Mouse (Mus musculus): ENCODE measurements around the gene Rapgef3.

DNA sequence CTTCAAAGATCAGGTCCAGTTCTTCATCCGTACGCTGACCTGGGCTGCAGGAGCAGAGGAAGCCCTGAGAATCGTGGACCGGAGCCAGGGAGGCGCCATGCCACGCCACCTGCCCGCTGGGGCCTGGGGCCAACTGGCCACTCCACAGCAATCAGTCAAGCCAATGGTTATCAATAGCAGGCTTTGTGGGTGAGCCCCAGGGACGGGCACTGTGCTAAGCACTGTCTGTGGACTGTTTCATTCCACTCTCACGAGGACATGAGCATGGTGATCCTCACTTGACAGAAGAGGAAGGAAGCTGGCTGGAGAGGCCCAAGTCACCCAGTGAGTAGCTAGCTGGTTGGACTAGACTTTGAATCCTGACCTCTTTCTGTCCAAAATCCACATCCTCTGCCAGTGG is 7.8 kb downstream of the Rapgef3 start:
- TF ChIP-seq POLR2A (IDR thresholded peaks at IDR 0.05; ENCODE audit: low read depth, low read length) = no peak
- no peak for TF ChIP-seq GABPA (IDR thresholded peaks at IDR 0.05; ENCODE audit: insufficient replicate concordance, low read depth, low read length)
- TF ChIP-seq CHD1 (IDR thresholded peaks at IDR 0.05; ENCODE audit: low read depth, low read length) = no peak
- TF ChIP-seq TBP (conservative IDR thresholded peaks at IDR 0.05; ENCODE audit: low read depth, low read length) = no peak
- TF ChIP-seq CHD2 (IDR thresholded peaks at IDR 0.05; ENCODE audit: low read length) = no peak
- TF ChIP-seq CTCF (conservative IDR thresholded peaks at IDR 0.05 in 1 of 2, IDR thresholded peaks at IDR 0.05 in 1 of 2; ENCODE audit: low read depth in 2 of 2, low read length in 2 of 2) = no peak
- TF ChIP-seq EP300 (IDR thresholded peaks at IDR 0.05; ENCODE audit: low read length) = no peak
- no peak for TF ChIP-seq ZKSCAN1 (IDR thresholded peaks at IDR 0.05; ENCODE audit: borderline replicate concordance, low read depth, low read length)
- no peak for TF ChIP-seq MAZ (IDR thresholded peaks at IDR 0.05; ENCODE audit: low read depth, low read length)
- TF ChIP-seq ZNF384 (IDR thresholded peaks at IDR 0.05; ENCODE audit: low read depth, low read length) = no peak
